10 mouse cellular contexts compared by ENCODE assay signal in genomic region chr7:83809715-83810114, GRCm38 (mm10). TPM values are rescaled to one million over a fixed set of nuclear protein-coding genes. Genes with fewer than 3 reads are reported as not detected.
DNase-seq lines count a peak whose midpoint lies in the region; ATAC-seq lines count a peak whose summit lies in the region.
"Had no signal": no experiment of that assay in that cellular context is flagged by ENCODE, and none has a peak within 500 bp of the region (broad histone marks: within the 10 kb centered on the region; RNA-seq: fewer than 3 reads in every experiment).

No protein-coding gene starts in this region.

- peak overlapping the region; percentile 32 to 39; a peak in 2 of 4 replicates for H3K27ac ChIP-seq in heart, embryonic 14.5 days (replicated peaks in 1 of 2; ENCODE audit: control insufficient read depth in 1 of 2, insufficient read depth in 1 of 2, low read depth in 2 of 2, low read length in 2 of 2)
- H3K27ac ChIP-seq: forebrain, embryonic 12.5 days had no signal

- peak overlapping the region; percentile 34; the same call in 1 of the 2 replicates for H3K4me2 ChIP-seq in heart, embryonic 14.5 days (ENCODE audit: low read length)

- H3K9ac ChIP-seq in heart, embryonic 14.5 days (ENCODE audit: low read length): no peak overlapping the region
- H3K9ac ChIP-seq: forebrain, embryonic 12.5 days had no signal

- no peaks in the 10 kb centered on the region for H3K27me3 ChIP-seq in heart, embryonic 14.5 days (ENCODE audit: control insufficient read depth, insufficient read depth, low read length)
- no peaks in the 10 kb centered on the region for H3K27me3 ChIP-seq in splenic B cell, adult 2 months (ENCODE audit: control insufficient read depth, insufficient read depth, low read length, poor library complexity, severe bottlenecking)
- H3K27me3 ChIP-seq: forebrain, embryonic 12.5 days had no signal

- peak; percentile 40 for DNase-seq in heart, adult 8-10 months (ENCODE audit: low spot score)
- DNase-seq in heart, postnatal 4 days: no peak
- peak; percentile 19 for DNase-seq in lung, postnatal 36 days
- no peak for DNase-seq in lung, adult 18-20 months
- peak; percentile 25 for DNase-seq in splenic B cell, adult 2 months (ENCODE audit: low read depth, low spot score)
- no peak for DNase-seq in testis, postnatal 14 days (ENCODE audit: low spot score)

- H3K9me3 ChIP-seq in heart, embryonic 14.5 days (ENCODE audit: control insufficient read depth, low read length): no peaks in the 10 kb centered on the region
- H3K9me3 ChIP-seq: forebrain, embryonic 12.5 days had no signal

- WGBS in heart, embryonic 14.5 days: 30% methylated on average over 3 of the region's 3 CpGs

- ATAC-seq in heart, embryonic 14.5 days (ENCODE audit: insufficient number of reproducible peaks, insufficient read depth, low FRiP score, low read depth): no peak
- no peak for ATAC-seq in inflammation-experienced regulatory T-cells, adult 6 months

- H3K36me3 ChIP-seq in heart, embryonic 14.5 days (ENCODE audit: control insufficient read depth, insufficient read depth, low read length): no peaks in the 10 kb centered on the region
- no peaks in the 10 kb centered on the region for H3K36me3 ChIP-seq in splenic B cell, adult 2 months (ENCODE audit: control insufficient read depth, insufficient read depth, low read length, poor library complexity, severe bottlenecking)
- H3K36me3 ChIP-seq: forebrain, embryonic 12.5 days had no signal

- peaks cover 27 to 35% of the 10 kb centered on the region in 2 experiments for H3K4me1 ChIP-seq in heart, embryonic 14.5 days (ENCODE audit: control insufficient read depth in 2 of 2, insufficient read depth in 2 of 2, low read length in 2 of 2)

- H3K4me3 ChIP-seq in heart, embryonic 14.5 days (ENCODE audit: control insufficient read depth in 1 of 2, insufficient read depth in 1 of 2, low read depth in 1 of 2, low read length in 2 of 2): no peak overlapping the region
- H3K4me3 ChIP-seq: forebrain, embryonic 12.5 days had no signal

RNA-seq across cellular contexts. Expression of gene Cfap161, which starts 15.0 kb away (rescaled TPM):
- total RNA-seq in heart, adult 8-10 months (2022): not detected
- under 1 TPM; 0.52 to 0.65 TPM for total RNA-seq in heart, postnatal 4 days (2021)
- 3.3 TPM in 2 replicates for polyA plus RNA-seq in heart, embryonic 14.5 days (2014; fragmentation: Nextera tagmentation; extraction: Ambion mirVana)
- not detected for polyA plus RNA-seq in inflammation-experienced regulatory T-cells, adult 6 months (2017; shearing (Covaris generic))
- polyA plus RNA-seq: liver, embryonic 16.5 days had no signal

Comparison
In these comparisons a context has a peak if more than half of its experiments do, and no peak if none do; other contexts are left out.
1. DNase-seq: peak in heart, adult 8-10 months (single experiment), lung, postnatal 36 days (single experiment) and splenic B cell, adult 2 months (single experiment); none in heart, postnatal 4 days (single experiment), lung, adult 18-20 months (0 of 2) and testis, postnatal 14 days (single experiment).